Comparison of ENCODE assay signal across 8 mouse cellular contexts in the genomic region with DNA sequence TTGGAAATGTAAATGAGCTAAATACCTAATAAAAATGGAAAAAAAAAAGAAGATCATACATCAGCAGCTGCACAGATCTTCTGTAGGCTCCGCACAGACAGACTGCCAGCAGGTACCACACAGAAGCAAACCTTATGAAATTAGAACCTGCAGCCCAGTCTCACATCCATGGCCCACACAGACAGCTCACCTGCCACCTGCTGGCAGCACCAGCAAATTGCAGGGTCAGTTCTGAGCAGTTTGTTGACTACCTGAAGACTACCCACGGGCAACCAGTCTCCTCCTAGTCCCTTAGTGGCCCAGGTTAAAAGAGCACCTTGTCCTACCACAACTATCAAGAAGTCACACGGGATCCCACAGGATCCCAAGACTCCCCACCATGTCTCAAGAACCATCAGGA.
DNase-seq lines count a peak whose midpoint lies in the region; ATAC-seq lines count a peak whose summit lies in the region.

No protein-coding gene starts in this region.

- peaks cover 22% of the 10 kb centered on the region for H3K4me1 ChIP-seq in hindbrain, embryonic 10.5 days (replicated peaks)
- peaks cover 4% of the 10 kb centered on the region; the same call in 1 of the 2 replicates for H3K4me1 ChIP-seq in hindbrain, embryonic 16.5 days (ENCODE audit: control insufficient read depth, insufficient read depth, low read depth, low read length)
- H3K4me1 ChIP-seq in intestine, embryonic 16.5 days (ENCODE audit: control insufficient read depth, insufficient read depth, low read length) = no peaks in the 10 kb centered on the region

- DNase-seq in hindbrain, embryonic 10.5 days (ENCODE audit: low spot score) = peak; percentile 37
- DNase-seq in urinary bladder, postnatal 36 days (ENCODE audit: low spot score in 2 of 2) = peak; percentile 2 to 5
- DNase-seq in urinary bladder, postnatal 4 days (ENCODE audit: low spot score in 2 of 2) = no peak
- peak; percentile 33 for DNase-seq in thymus, postnatal 4 days
- no peak for DNase-seq in frontal cortex, postnatal 10 days (ENCODE audit: low spot score in 2 of 2)

- no peak overlapping the region for H3K9ac ChIP-seq in hindbrain, embryonic 16.5 days (ENCODE audit: low read depth, low read length)
- no peak overlapping the region for H3K9ac ChIP-seq in intestine, embryonic 16.5 days (ENCODE audit: low read depth, low read length)

- no peak overlapping the region for H3K27ac ChIP-seq in hindbrain, embryonic 10.5 days
- H3K27ac ChIP-seq in hindbrain, embryonic 16.5 days (ENCODE audit: low read depth, low read length) = no peak overlapping the region
- no peak overlapping the region for H3K27ac ChIP-seq in intestine, embryonic 16.5 days (ENCODE audit: low read length)

- no peak for ATAC-seq in hindbrain, embryonic 16.5 days
- ATAC-seq in erythroblast, adult 5-6 weeks (replicated peaks; ENCODE audit: low FRiP score, poor library complexity, severe bottlenecking) = peak; percentile 60; the same call in 1 of the 2 replicates
- no peak for ATAC-seq in intestine, embryonic 16.5 days

- no peak overlapping the region for H3K4me3 ChIP-seq in hindbrain, embryonic 10.5 days
- H3K4me3 ChIP-seq in hindbrain, embryonic 16.5 days (ENCODE audit: low read length) = no peak overlapping the region
- no peak overlapping the region for H3K4me3 ChIP-seq in intestine, embryonic 16.5 days (ENCODE audit: low read length)

- no peaks in the 10 kb centered on the region for H3K9me3 ChIP-seq in hindbrain, embryonic 10.5 days
- H3K9me3 ChIP-seq in hindbrain, embryonic 16.5 days (ENCODE audit: control insufficient read depth, low read length) = no peaks in the 10 kb centered on the region; the same call in 1 of the 2 replicates
- H3K9me3 ChIP-seq in intestine, embryonic 16.5 days (ENCODE audit: control insufficient read depth, low read length) = no peaks in the 10 kb centered on the region

- 75% methylated on average over 3 of the region's 3 CpGs for WGBS in hindbrain, embryonic 10.5 days
- WGBS in hindbrain, embryonic 16.5 days = 78% methylated on average over 3 of the region's 3 CpGs
- WGBS in intestine, embryonic 16.5 days = 78% methylated on average over 3 of the region's 3 CpGs

- no peak overlapping the region for H3K4me2 ChIP-seq in hindbrain, embryonic 16.5 days (ENCODE audit: low read length)
- H3K4me2 ChIP-seq in intestine, embryonic 16.5 days (ENCODE audit: low read depth, low read length) = no peak overlapping the region

- H3K36me3 ChIP-seq in hindbrain, embryonic 10.5 days = no peaks in the 10 kb centered on the region
- H3K36me3 ChIP-seq in hindbrain, embryonic 16.5 days (ENCODE audit: control insufficient read depth, insufficient read depth, low read length) = no peaks in the 10 kb centered on the region
- no peaks in the 10 kb centered on the region for H3K36me3 ChIP-seq in intestine, embryonic 16.5 days (ENCODE audit: control insufficient read depth, insufficient read depth, low read length)

- no peaks in the 10 kb centered on the region for H3K27me3 ChIP-seq in hindbrain, embryonic 10.5 days (ENCODE audit: insufficient read depth, poor library complexity, severe bottlenecking)
- no peaks in the 10 kb centered on the region for H3K27me3 ChIP-seq in hindbrain, embryonic 16.5 days (replicated peaks; ENCODE audit: control insufficient read depth, insufficient read depth, low read length)
- H3K27me3 ChIP-seq in intestine, embryonic 16.5 days (replicated peaks; ENCODE audit: control insufficient read depth, insufficient read depth, low read length) = no peaks in the 10 kb centered on the region

Comparison
In these comparisons a context has a peak if more than half of its experiments do, and no peak if none do; other contexts are left out.
1. DNase-seq: peak in hindbrain, embryonic 10.5 days (single experiment), urinary bladder, postnatal 36 days (2 of 2) and thymus, postnatal 4 days (single experiment); none in urinary bladder, postnatal 4 days (0 of 2) and frontal cortex, postnatal 10 days (0 of 2).